Mouse (Mus musculus) heart, postnatal 0 days (tissue): ENCODE results near the gene Tmem132a. TPM values are rescaled to one million over a fixed set of nuclear protein-coding genes. Genes with fewer than 3 reads are reported as not detected.

Experiments used
- ATAC-seq: fragments of 200-750 bp; cut with Nextera tagmentation; 2 replicates; pipeline ENCODE4 v1.8.0; 2017; ENCODE audit warnings: low read depth, moderate number of reproducible peaks, moderate library complexity; ENCODE audit not compliant: insufficient read depth
- DNase-seq: peaks from one replicate; pipeline ENCODE4 v3.0.0-alpha.2; 2016; ENCODE audit warnings: low spot score
- H3K27ac ChIP-seq: fragments of 300-500 bp; sonication (generic); 2 replicates; pipeline ENCODE4 v1.5.1; 2014; ENCODE audit warnings: low read depth, mild to moderate bottlenecking
- H3K27me3 ChIP-seq: fragments of 300-500 bp; sonication (generic); 2 replicates; pipeline ENCODE4 v1.6.1; 2014; ENCODE audit warnings: low read length, mixed read lengths; ENCODE audit not compliant: control insufficient read depth, insufficient read depth
- H3K36me3 ChIP-seq: fragments of 300-500 bp; sonication (generic); replicated peaks from 2 replicates; pipeline ENCODE4 v1.6.1; 2014; ENCODE audit warnings: low read length, mixed read lengths; ENCODE audit not compliant: control insufficient read depth, insufficient read depth
- H3K4me1 ChIP-seq: fragments of 300-500 bp; sonication (generic); 2 replicates; pipeline ENCODE4 v1.6.1; 2014; ENCODE audit warnings: antibody characterized with exemption; ENCODE audit not compliant: control insufficient read depth, insufficient read depth
- H3K4me2 ChIP-seq: fragments of 300-500 bp; sonication (generic); 2 replicates; pipeline ENCODE4 v1.6.1; 2014; ENCODE audit warnings: low read depth, mild to moderate bottlenecking, low read length, moderate library complexity
- H3K4me3 ChIP-seq: fragments of 300-500 bp; sonication (generic); 2 replicates; pipeline ENCODE4 v1.5.1; 2014; ENCODE audit warnings: low read depth, low read length
- H3K9ac ChIP-seq: fragments of 300-500 bp; sonication (generic); replicated peaks from 2 replicates; pipeline ENCODE4 v1.6.1; 2014; ENCODE audit warnings: low read depth, low read length, mixed read lengths
- H3K9me3 ChIP-seq: fragments of 300-500 bp; sonication (generic); replicated peaks from 2 replicates; pipeline ENCODE4 v1.6.1; 2016; ENCODE audit warnings: low read length; ENCODE audit not compliant: control insufficient read depth
- CTCF ChIP-seq: IDR thresholded peaks from 2 replicates; pipeline ENCODE4 v1.5.1; 2016; ENCODE audit warnings: antibody characterized with exemption, control low read depth, low read depth
- EP300 ChIP-seq: IDR thresholded peaks from 2 replicates; pipeline ENCODE4 v1.6.1; 2016; ENCODE audit warnings: antibody characterized with exemption, low read depth
- WGBS: fragments of 180-500 bp; shearing (Covaris S2); extraction: QIAGEN DNeasy Blood & Tissue Kit; methylation state at CpG from one replicate; pipeline ENCODE4 v1.1.7; 2014; 5-methylcytosine and 5-hydroxymethylcytosine counted together
- polyA plus RNA-seq: library from polyadenylated mRNA; unstranded; fragments of >200 nt; fragmentation: Nextera tagmentation; extraction: Ambion mirVana; gene quantifications from 2 replicates; pipeline ENCODE4 v1.2.1, GENCODE M21; 2015
- total RNA-seq: library from RNA; depleted of rRNA; stranded (reverse); fragments of >200 nt; gene quantifications from 2 replicates; pipeline ENCODE4 v1.2.3, GENCODE M21; 2014; ENCODE audit warnings: low replicate concordance

Gene Tmem132a
- total and polyA plus RNA-seq, 2 experiments from 2014 or later, result 19.5 to 69.1 TPM

DNA sequence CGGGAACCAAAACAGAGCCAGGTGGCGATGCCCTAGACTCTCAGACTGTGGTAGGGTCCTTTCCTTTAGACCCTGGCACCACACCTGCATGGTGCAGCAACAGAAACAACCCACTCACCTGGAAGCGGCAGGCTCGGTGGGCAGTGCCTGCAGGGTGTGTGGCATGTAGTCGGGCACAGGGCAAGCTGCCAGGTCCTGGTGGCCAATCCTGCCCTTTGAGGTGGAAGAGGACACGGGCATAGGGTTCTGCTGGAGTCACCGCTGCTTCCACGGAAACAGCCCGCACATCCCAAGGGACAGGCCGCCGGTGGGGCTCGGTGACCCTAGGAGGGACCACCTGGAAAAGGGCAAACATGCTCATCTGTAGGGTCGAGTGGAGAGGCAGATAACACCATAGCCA, 3.4 kb downstream of the Tmem132a start:
- Histone ChIP-seq H3K9me3 (no peaks in the 10 kb centered on the region), H3K4me2 (no peak overlapping the region), H3K27me3 (no peaks in the 10 kb centered on the region), H3K27ac (no peak overlapping the region), H3K36me3 (peaks cover 56% of the 10 kb centered on the region), H3K4me3 (no peak overlapping the region), H3K9ac (no peak overlapping the region), H3K4me1 (peaks cover 14% of the 10 kb centered on the region; the same call in 1 of the 2 replicates)
- 90% methylated on average over 13 of the region's 13 CpGs for WGBS
- DNase-seq (no peak), ATAC-seq (no peak)
- TF ChIP-seq CTCF, result no peak
- TF ChIP-seq EP300, result no peak

DNA sequence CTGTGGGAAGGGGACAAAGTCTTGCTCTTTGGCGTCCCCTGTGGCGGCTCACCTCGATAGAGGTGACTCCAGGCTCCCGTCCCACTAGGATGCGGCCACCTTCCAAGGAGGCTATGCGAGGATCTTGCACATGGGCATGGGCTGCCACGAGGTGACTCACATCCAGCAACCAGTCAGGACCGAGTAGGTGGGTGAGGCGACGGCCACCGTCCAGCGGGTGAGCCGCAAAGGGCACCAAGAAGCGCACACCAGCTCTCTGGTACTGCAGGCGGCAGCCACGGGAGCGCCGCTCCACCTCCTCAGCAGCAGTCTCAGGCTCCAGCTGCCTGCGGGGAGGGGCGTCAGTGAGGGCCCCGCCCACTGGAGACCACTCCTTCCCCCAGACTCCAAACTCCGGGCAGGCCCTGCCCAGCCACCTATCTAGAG, 9.7 kb downstream of the Tmem132a start:
- Histone ChIP-seq H3K4me1 (no peaks in the 10 kb centered on the region), H3K9me3 (no peaks in the 10 kb centered on the region), H3K4me2 (no peak overlapping the region), H3K36me3 (peaks cover 85% of the 10 kb centered on the region), H3K4me3 (no peak overlapping the region), H3K9ac (no peak overlapping the region), H3K27me3 (no peaks in the 10 kb centered on the region), H3K27ac (no peak overlapping the region)
- ATAC-seq (no peak), DNase-seq (no peak)
- no peak for TF ChIP-seq EP300
- no peak for TF ChIP-seq CTCF
- 59% methylated on average over 21 of the region's 22 CpGs for WGBS

DNA sequence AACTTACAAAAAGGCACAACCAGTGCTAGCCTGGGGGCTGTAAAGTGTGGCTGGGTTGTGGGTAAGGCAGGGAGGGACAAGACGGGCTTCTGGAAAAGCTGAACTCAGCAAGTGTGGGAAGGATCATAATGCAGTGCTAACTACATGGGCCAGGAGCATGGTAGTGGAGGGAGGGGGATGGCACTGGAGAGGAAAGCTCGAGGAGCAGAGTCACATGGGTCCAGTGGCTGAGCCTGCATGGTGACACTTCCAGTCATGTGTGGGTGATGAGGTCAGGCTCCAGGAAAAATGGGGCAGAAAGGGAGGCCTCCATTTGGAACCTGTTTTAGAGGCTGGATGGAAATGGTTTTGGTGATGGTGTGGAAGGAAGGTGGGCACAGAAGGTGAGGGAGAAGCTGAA, 13.2 kb downstream of the Tmem132a start:
- Histone ChIP-seq H3K27me3 (no peaks in the 10 kb centered on the region), H3K4me2 (no peak overlapping the region), H3K36me3 (peaks cover 51% of the 10 kb centered on the region), H3K9ac (no peak overlapping the region), H3K4me1 (no peaks in the 10 kb centered on the region), H3K9me3 (no peaks in the 10 kb centered on the region), H3K27ac (no peak overlapping the region), H3K4me3 (no peak overlapping the region)
- ATAC-seq, result no peak
- TF ChIP-seq EP300 (no peak), CTCF (no peak)
- DNase-seq, result no peak
- WGBS, result 49% methylated on average over 2 of the region's 2 CpGs

DNA sequence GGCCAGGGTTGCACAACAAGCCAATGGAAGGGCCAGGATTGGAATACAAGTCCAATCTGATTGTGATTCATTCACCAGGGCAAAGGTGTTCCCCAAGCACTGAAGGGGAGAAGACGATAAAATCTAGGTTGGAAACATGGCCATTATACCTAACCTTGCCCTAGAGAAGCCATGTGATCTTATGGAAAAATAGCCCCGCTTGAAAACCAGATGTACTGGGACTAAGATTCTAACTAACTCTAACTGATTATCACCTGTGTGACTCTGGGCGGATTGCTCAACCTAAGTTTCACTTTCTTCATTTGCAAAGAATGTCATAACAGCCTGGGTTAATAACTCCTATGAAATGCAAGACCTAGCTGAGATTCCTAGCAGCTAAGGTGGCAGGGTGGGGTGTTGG, 14.3 kb downstream of the Tmem132a start:
- no peak overlapping the region for H3K9ac ChIP-seq
- no peak for TF ChIP-seq EP300
- TF ChIP-seq CTCF, result no peak
- H3K27ac ChIP-seq, result no peak overlapping the region
- no peaks in the 10 kb centered on the region for H3K9me3 ChIP-seq
- no peak for DNase-seq
- H3K36me3 ChIP-seq, result peaks cover 40% of the 10 kb centered on the region
- 81% methylated on average over 3 of the region's 3 CpGs for WGBS
- no peak for ATAC-seq
- no peak overlapping the region for H3K4me3 ChIP-seq
- H3K4me1 ChIP-seq, result no peaks in the 10 kb centered on the region
- no peak overlapping the region for H3K4me2 ChIP-seq
- H3K27me3 ChIP-seq, result no peaks in the 10 kb centered on the region

DNA sequence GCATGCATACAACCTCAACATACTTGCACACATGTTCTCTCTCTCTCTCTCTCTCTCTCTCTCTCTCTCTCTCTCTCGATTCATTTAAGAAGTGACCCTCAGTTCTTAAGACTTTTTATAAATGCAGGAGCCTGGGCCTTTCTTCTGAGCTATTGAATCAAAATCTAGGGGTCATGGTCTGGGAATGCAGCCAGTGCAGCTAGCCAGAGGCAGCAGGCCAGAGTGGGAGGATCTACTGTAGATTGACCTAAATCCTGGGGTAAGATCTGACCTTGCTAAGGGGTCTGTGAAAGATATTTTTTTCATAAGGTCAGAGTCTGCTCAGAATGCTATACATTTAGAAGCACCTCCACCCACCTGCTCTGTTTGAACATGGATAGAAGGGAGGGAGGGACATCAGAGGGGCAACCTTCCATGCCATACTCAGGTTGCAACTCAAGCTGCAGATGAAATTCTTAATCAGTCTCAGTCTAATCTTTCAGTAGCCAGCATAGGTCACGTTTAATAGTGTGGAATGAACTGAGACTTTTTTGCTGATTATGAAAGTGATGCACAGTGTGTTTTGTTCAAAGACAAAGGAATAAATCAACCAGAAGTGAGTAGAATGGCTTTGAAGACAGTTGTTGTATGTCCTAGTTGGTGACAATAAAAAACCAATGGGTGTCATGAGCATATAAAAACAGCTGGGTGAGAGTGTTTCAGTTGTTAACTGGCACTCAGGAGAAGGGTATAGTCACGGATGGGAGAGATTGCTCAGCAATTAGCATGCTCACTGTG, 22.2 kb downstream of the Tmem132a start:
- Histone ChIP-seq H3K4me2 (no peak overlapping the region), H3K9me3 (no peaks in the 10 kb centered on the region), H3K4me1 (peaks cover 11% of the 10 kb centered on the region; the same call in 1 of the 2 replicates), H3K36me3 (no peaks in the 10 kb centered on the region), H3K4me3 (no peak overlapping the region), H3K27ac (no peak overlapping the region), H3K9ac (no peak overlapping the region), H3K27me3 (no peaks in the 10 kb centered on the region)
- ATAC-seq (no peak), DNase-seq (no peak)
- 36% methylated on average over 3 of the region's 3 CpGs for WGBS
- TF ChIP-seq EP300 (no peak), CTCF (no peak)

DNA sequence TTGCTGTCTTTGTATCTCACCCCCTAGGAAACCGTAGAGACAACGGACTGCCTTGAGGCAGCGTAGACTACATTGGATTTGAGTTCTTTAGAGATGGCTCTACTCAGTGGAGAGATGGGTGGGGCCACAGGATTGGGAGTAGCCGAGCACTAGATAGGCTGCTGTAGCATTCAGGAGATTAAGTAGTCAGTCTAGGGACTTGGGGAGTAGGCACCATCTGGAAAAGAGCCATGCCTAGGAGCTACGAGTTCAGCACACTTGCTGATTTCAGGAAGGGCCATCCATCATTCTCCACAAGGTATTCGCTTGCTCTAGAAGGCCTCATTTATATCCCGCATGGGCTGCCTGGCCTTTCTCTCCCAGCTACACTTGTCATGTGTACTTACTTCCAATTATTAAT, 23.6 kb downstream of the Tmem132a start:
- TF ChIP-seq EP300 (no peak), CTCF (no peak)
- Histone ChIP-seq H3K4me1 (peaks cover 11% of the 10 kb centered on the region; the same call in 1 of the 2 replicates), H3K4me2 (no peak overlapping the region), H3K27ac (no peak overlapping the region), H3K36me3 (no peaks in the 10 kb centered on the region), H3K9ac (no peak overlapping the region), H3K27me3 (no peaks in the 10 kb centered on the region), H3K9me3 (no peaks in the 10 kb centered on the region), H3K4me3 (no peak overlapping the region)
- ATAC-seq (no peak), DNase-seq (no peak)
- 69% methylated on average over 7 of the region's 7 CpGs for WGBS
